Mouse (Mus musculus): ENCODE measurements around the gene Fat4.

- TF ChIP-seq CTCF (IDR thresholded peaks at IDR 0.05 in 2 of 3, conservative IDR thresholded peaks at IDR 0.05 in 1 of 3; ENCODE audit: control insufficient read depth in 1 of 3, insufficient read depth in 1 of 3, low read depth in 2 of 3, low read length in 3 of 3, poor library complexity in 1 of 3, severe bottlenecking in 1 of 3) (peak in 1 of 3 experiments; percentile 20; a peak in 2 of 6 replicates), POLR2A (IDR thresholded peaks at IDR 0.05; ENCODE audit: control insufficient read depth in 1 of 2, insufficient read depth in 1 of 2, low read depth in 1 of 2, low read length in 2 of 2, poor library complexity in 1 of 2) (no peak), GATA1 (IDR thresholded peaks at IDR 0.05; ENCODE audit: low read depth, low read length) (no peak), GABPA (IDR thresholded peaks at IDR 0.05; ENCODE audit: low read depth, low read length) (no peak), POLR2AphosphoS5 (IDR thresholded peaks at IDR 0.05; ENCODE audit: borderline replicate concordance, low read depth, low read length) (no peak), MAZ (IDR thresholded peaks at IDR 0.05; ENCODE audit: low read depth, low read length) (no peak), EP300 (IDR thresholded peaks at IDR 0.05; ENCODE audit: low read depth in 1 of 2, low read length in 2 of 2) (no peak), POLR2AphosphoS2 (IDR thresholded peaks at IDR 0.05; ENCODE audit: low read length) (no peak), ZNF384 (IDR thresholded peaks at IDR 0.05; ENCODE audit: low read depth, low read length) (no peak), TCF12 (IDR thresholded peaks at IDR 0.05; ENCODE audit: low read depth, low read length) (no peak), CHD1 (IDR thresholded peaks at IDR 0.05; ENCODE audit: low read depth, low read length) (no peak)
Observed at GRCm38 (mm10) chr3:38875872-38876271, 10.9 kb upstream of the Fat4 start.
